Mouse (Mus musculus) megakaryocyte, embryonic 14.5 days (primary cell): ENCODE measurements around the gene Gm3164.
"Not testable (repeated sequence)": the region's sequence is repeated elsewhere in the genome, so short reads cannot be mapped to it uniquely, and the experiment has no call there.

ENCODE experiments used
- FLI1 ChIP-seq: IDR thresholded peaks from 2 replicates; pipeline ENCODE4 v1.6.1; 2012; ENCODE audit warnings: low read length, inconsistent platforms, mixed read lengths
- GATA1 ChIP-seq: IDR thresholded peaks from 3 replicates; pipeline ENCODE4 v1.6.1; 2012; ENCODE audit warnings: mixed read lengths, low read length, inconsistent platforms, borderline replicate concordance

GRCm38 (mm10) chr14:4409939-4410338, 5.3 kb upstream of the Gm3164 start:
- TF ChIP-seq GATA1, FLI1: not testable (repeated sequence)
